Mouse (Mus musculus): ENCODE data around the gene Abhd16a.
"Not testable (repeated sequence)": the region's sequence is repeated elsewhere in the genome, so short reads cannot be mapped to it uniquely, and the experiment has no call there.

Abhd16a gene

DNA sequence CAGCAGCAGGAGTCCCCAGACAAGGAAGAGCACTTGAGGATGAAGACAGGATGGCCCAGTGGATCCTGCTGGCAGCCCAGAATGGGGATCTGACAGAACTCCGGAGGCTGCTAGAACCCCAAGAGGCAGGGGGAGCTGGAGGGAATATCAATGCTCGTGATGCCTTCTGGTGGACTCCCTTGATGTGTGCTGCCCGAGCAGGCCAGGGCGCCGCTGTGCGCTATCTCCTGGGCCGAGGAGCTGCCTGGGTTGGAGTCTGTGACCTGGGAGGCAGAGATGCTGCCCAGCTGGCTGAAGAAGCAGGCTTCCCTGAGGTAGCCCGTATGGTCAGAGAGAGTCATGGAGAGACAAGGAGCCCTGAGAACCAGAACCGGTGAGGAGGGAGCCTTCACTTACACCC is 34.2 kb downstream of the Abhd16a start:
- DNase-seq: not testable (repeated sequence)

DNA sequence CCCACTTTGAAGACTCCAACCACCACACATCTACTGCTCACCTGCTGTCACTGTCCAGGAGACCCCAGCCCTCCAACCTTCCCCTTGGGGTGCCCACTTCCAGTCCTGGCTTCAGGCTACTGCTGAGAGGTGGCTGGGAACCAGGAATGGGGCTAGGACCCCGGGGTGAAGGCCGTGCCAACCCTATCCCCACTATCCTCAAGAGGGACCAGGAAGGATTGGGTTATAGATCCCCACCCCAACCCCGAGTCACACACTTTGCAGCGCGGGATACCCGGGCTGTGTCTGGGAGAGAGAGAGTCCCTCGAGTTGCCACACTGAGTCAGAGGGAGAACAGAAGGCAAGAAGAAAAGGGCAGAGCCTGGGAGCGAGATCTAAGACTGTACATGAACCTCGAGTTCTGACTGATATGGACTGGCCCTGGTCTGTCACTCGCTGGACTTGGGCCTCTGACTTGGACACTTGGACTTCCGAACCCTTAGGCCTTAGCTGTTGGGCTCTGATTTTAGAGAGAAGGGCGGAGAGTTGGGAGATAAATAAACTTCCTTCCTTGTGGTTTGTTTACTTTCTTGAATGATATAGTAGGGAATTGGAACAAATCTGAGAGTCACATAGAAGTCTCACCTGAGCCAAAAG is 35.3 kb downstream of the Abhd16a start:
- DNase-seq: not testable (repeated sequence)

GRCm38 (mm10) chr17:35125081-35125480 is 36.0 kb downstream of the Abhd16a start:
- DNase-seq: peak; percentile 15

DNA sequence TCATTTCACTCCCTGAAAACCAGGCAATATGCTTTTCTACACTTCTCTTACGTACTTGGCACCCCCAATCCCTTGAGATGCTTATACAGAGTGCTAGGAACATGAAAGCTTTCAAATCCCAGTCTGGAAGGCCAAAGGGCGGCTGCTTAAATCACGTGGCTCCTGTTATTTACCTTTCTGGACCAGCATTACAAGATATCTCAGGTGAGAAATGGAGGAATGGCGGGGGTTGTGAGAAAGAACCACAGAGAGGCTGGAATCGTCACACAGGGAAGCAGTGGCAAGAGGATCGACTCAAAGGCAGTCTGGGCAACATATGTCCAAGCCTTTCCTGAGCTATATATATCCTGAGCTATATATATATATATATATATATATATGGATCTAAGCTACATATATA is 36.5 kb downstream of the Abhd16a start:
- peak; percentile 34 for DNase-seq

DNA sequence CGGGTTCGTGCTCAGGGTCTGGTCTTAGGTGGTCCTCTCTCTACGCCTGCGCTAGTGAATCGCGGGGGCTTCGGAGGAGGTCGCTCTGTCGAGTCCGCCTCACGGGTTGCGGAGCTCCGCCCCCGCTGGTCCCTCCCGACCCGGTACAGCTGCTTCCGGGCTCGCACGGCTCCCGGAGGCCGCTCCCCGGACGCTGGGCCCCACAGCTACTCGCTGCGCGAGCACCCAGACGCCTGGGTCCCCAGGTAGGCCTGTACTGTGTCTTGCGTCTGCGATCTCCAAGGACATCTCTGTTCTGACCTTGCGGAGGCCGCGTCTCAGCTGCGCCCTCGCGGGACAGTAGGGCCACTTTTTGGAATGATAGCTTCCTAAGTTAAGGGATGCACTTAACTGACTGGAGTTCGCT is 37.1 kb downstream of the Abhd16a start, which contains the start of gene D17H6S53E:
TSS of gene D17H6S53E (plus strand) at position 168 of the 406 bp plus-strand sequence.
- peak; percentile 84 for DNase-seq

DNA sequence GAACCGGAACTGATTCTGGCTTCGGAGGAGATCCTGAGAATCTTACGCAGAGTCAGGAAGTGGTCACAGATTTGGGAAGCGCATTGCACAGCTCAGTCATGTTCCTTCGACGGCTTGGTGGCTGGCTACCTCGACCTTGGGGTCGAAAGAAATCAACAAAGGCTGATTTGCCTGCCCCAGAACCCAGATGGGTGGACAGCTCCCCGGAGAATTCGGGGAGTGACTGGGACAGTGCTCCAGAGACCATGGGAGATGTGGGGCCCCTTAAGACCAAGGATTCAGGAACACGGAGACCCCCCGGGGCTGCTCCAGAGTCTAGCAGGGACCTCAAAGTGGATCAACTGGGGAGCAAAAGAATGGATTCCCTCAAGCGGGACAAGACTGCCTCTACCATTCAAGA is 38.0 kb downstream of the Abhd16a start:
- peak; percentile 45 for DNase-seq

- DNase-seq: no peak
These were observed 39.9 kb downstream of the Abhd16a start for GRCm38 (mm10) chr17:35128996-35129395.

GRCm38 (mm10) chr17:35131038-35131437 is 42.0 kb downstream of the Abhd16a start:
- no peak for DNase-seq

GRCm38 (mm10) chr17:35131500-35132173 is 42.6 kb downstream of the Abhd16a start, which contains the start of gene Apom:
TSS of gene Apom (minus strand) at chr17:35132050.
- no peak for DNase-seq

GRCm38 (mm10) chr17:35132174-35132560 is 43.1 kb downstream of the Abhd16a start:
- no peak for DNase-seq

- DNase-seq: no peak
These were observed 44.5 kb downstream of the Abhd16a start for GRCm38 (mm10) chr17:35133517-35133916.

DNA sequence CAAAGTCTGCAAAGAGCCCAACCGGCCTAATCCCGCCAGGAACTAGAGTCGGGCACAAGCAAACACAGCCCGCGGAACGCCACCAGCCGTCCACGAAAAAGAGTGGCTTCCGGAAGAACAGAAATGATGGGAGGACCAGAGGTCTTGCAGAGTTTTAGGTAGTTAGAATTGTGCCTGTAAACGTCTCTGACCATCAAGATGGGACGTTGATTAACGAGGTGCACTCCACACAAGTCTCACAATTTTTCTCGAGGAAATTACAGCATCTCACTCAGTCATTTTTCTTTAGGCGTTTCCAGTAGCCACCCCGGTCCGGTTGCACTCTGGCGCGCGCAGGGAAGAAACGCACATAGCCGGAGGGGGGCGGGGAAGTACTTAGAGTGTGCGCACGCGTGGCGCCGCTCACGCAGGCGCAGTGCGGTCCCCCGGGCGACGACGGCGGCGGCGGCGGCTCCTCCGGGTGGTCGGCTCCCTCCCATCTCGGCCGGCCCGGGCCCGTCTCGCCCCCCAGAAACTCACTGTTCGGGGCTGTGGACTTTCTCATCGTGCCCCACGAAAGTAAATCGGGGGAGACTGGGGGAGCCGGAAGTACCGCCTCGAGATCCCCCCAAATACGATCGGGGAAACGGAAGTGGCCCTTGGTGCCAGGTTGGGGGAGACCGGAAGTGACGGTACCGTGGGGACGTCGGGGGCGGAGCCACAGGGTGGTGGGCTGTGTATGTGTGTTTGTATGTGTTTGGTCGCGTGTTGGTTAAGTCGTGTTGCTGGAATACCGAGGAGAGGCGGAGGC is 45.9 kb downstream of the Abhd16a start, which contains the start of gene Bag6:
TSS of gene Bag6 (plus strand) at position 378 of the 790 bp plus-strand sequence.
- DNase-seq: peak; percentile 96

- DNase-seq: peak; percentile 71
These were observed 46.7 kb downstream of the Abhd16a start for GRCm38 (mm10) chr17:35135591-35136320.

DNA sequence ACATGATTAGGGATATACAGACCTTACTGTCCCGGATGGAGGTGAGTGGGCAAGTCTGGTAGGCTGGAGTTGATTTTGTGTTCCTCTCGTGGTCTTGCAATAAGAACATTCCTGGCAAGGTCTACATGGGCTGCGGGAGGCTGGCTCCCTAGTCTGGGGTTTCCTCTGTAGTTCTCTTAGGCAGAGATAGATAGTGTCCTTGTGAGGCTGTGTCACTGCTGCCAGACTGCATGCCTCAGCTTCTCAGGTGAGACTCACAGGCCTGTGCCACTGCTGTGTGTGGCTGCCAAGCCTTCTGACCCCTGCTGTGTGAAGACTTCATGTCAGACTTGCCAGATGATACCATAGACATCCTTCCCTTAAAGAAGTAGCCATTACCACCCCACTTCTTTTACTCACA is 50.2 kb downstream of the Abhd16a start:
- DNase-seq: no peak

- DNase-seq: no peak
These were observed 51.5 kb downstream of the Abhd16a start for GRCm38 (mm10) chr17:35140490-35140996.

GRCm38 (mm10) chr17:35141971-35142370 is 52.9 kb downstream of the Abhd16a start:
- DNase-seq: no peak

DNA sequence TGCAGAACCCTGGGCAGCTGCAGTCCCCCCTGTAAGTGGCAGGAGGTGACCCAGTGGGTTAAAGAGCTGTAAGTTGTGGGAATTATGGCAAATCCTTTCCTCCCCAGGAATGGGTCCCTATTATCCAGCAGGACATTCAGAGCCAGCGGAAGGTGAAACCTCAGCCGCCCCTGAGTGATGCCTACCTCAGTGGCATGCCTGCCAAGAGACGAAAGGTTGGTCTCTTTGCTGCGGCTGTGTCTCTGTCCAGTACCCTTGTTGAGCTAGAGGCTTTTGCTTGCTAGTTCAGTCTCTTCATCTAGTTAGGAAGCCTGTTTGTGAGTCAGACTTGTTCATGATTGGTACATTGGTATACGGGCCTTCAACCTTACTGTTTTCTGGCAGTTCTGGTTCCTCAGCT is 57.1 kb downstream of the Abhd16a start:
- DNase-seq: no peak

GRCm38 (mm10) chr17:35147348-35147747 is 58.3 kb downstream of the Abhd16a start:
- DNase-seq: no peak

DNA sequence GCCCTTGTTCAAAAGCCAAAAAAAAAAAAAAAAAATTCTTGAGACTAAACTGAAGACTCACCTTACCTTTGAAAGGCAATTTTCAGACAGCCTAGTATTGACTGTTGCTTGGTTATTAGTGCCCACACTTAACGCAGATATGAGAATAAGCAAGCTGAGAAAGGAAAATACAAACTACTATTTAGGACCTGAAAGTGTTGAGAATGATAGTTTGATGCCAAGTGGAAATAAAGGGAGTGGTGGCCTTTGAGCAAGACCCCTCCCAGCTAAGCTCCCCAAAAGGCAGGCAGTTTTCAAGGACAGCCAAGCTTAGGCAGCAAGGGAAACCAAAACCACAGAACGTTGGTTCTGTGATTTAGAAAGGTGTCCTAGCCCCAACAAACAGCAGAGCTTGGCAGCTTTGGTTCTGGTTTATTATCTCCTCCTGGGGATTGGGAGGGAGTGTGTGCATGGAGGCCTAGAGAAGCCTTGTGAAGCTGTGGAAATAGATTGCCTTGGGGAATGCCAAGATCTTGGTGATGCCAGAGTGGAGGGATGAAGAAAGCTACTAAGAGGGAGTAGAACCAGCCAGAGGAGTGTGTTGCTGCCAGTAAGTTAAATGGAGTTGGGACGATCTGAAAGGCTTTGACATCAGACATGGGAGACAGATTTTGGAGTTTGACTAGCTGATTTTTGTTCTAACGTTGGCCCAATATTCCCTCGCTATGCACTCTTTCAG is 59.0 kb downstream of the Abhd16a start:
- no peak for DNase-seq

DNA sequence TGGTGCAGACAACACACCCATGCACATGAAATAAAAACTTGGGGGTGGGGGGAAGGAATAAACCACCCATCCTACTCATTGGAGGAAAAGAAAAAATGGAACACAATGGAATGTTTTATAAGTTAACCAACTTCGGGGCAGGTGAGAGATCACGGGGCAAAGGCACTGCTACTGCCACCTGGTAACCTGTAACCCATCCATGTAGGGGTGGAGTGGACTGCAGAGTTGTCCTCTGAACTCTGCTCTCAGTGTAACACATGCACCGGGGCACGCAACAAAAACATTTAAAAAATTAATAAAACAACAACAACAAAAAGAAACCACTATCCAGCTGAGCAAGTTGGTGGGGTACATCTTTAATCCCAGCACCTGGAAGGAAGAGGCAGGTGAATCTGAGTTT is 63.1 kb downstream of the Abhd16a start:
- DNase-seq: no peak
